Mouse (Mus musculus) MEL (cell line): ENCODE results near the gene Rpl13a.

Source experiments
- BHLHE40 ChIP-seq: IDR thresholded peaks from 2 replicates; pipeline ENCODE4 v1.6.1; 2012; ENCODE audit warnings: low read depth, mild to moderate bottlenecking, inconsistent platforms, low read length, improper control_type of control experiment, borderline replicate concordance
- CHD1 ChIP-seq: IDR thresholded peaks from 2 replicates; pipeline ENCODE4 v1.6.1; 2012; ENCODE audit warnings: low read depth, mild to moderate bottlenecking, inconsistent platforms, low read length, improper control_type of control experiment
- CTCF ChIP-seq, 3 experiments: IDR thresholded peaks in 2 of 3; conservative IDR thresholded peaks in 1 of 3; 2 replicates each; pipeline ENCODE4 v1.5.1; 2011 to 2012; ENCODE audit warnings: low read length in 3 of 3, low read depth in 2 of 3, mild to moderate bottlenecking in 2 of 3, improper control_type of control experiment in 1 of 3, inconsistent platforms in 1 of 3, mixed read lengths in 1 of 3, moderate library complexity in 1 of 3; ENCODE audit not compliant: control insufficient read depth in 1 of 3, insufficient read depth in 1 of 3, poor library complexity in 1 of 3, severe bottlenecking in 1 of 3
- EP300 ChIP-seq, 2 experiments: IDR thresholded peaks; 2 replicates each; pipeline ENCODE4 v1.6.1; 2011; ENCODE audit warnings: improper control_type of control experiment in 2 of 2, low read length in 2 of 2, low read depth in 1 of 2, mild to moderate bottlenecking in 1 of 2
- GABPA ChIP-seq: IDR thresholded peaks from 2 replicates; pipeline ENCODE4 v1.6.1; 2012; ENCODE audit warnings: low read depth, mild to moderate bottlenecking, inconsistent platforms, low read length, improper control_type of control experiment, moderate library complexity
- GATA1 ChIP-seq: IDR thresholded peaks from 2 replicates; pipeline ENCODE4 v1.6.1; 2011; ENCODE audit warnings: low read depth, low read length, improper control_type of control experiment
- KAT2A ChIP-seq: conservative IDR thresholded peaks from 2 replicates; pipeline ENCODE4 v1.6.1; 2012; ENCODE audit warnings: low read depth, low read length, improper control_type of control experiment, inconsistent platforms
- MEF2A ChIP-seq: IDR thresholded peaks from 2 replicates; pipeline ENCODE4 v1.6.1; 2014; ENCODE audit warnings: low read depth, mild to moderate bottlenecking, inconsistent platforms, low read length, improper control_type of control experiment; ENCODE audit not compliant: poor library complexity, insufficient replicate concordance, severe bottlenecking; ENCODE audit errors: extremely low read depth
- MYB ChIP-seq: IDR thresholded peaks from 2 replicates; pipeline ENCODE4 v1.6.1; 2011; ENCODE audit warnings: mild to moderate bottlenecking, low read depth, low read length, improper control_type of control experiment
- POLR2A ChIP-seq, 2 experiments: IDR thresholded peaks; 2 replicates each; pipeline ENCODE4 v1.6.1; 2011 to 2012; ENCODE audit warnings: low read length in 2 of 2, mild to moderate bottlenecking in 2 of 2, control low read depth in 1 of 2, improper control_type of control experiment in 1 of 2, low read depth in 1 of 2, moderate library complexity in 1 of 2; ENCODE audit not compliant: control insufficient read depth in 1 of 2, insufficient read depth in 1 of 2, poor library complexity in 1 of 2
- RCOR1 ChIP-seq: IDR thresholded peaks from 2 replicates; pipeline ENCODE4 v1.6.1; 2012; ENCODE audit warnings: low read depth, mild to moderate bottlenecking, inconsistent platforms, low read length, improper control_type of control experiment
- TAL1 ChIP-seq: IDR thresholded peaks from 2 replicates; pipeline ENCODE4 v1.6.1; 2012; ENCODE audit warnings: mild to moderate bottlenecking, inconsistent platforms, low read length, moderate library complexity, mixed read lengths
- ZKSCAN1 ChIP-seq: IDR thresholded peaks from 2 replicates; pipeline ENCODE4 v1.6.1; 2012; ENCODE audit warnings: low read depth, mild to moderate bottlenecking, inconsistent platforms, low read length, improper control_type of control experiment, moderate library complexity

- TF ChIP-seq CTCF (IDR thresholded peaks at IDR 0.05 in 2 of 3, conservative IDR thresholded peaks at IDR 0.05 in 1 of 3; ENCODE audit: control insufficient read depth in 1 of 3, insufficient read depth in 1 of 3, low read depth in 2 of 3, low read length in 3 of 3, poor library complexity in 1 of 3, severe bottlenecking in 1 of 3) (no peak), EP300 (IDR thresholded peaks at IDR 0.05; ENCODE audit: low read depth in 1 of 2, low read length in 2 of 2) (no peak), GABPA (no peak), CHD1 (no peak), GATA1 (no peak), POLR2A (IDR thresholded peaks at IDR 0.05; ENCODE audit: control insufficient read depth in 1 of 2, insufficient read depth in 1 of 2, low read depth in 1 of 2, low read length in 2 of 2, poor library complexity in 1 of 2) (no peak), ZKSCAN1 (no peak), RCOR1 (no peak), MYB (no peak), TAL1 (no peak), KAT2A (no peak), BHLHE40 (no peak), MEF2A (no peak)
Measured at GRCm38 (mm10) chr7:45160316-45160800, 31.8 kb upstream of the Rpl13a start.
